Mouse (Mus musculus): ENCODE results near the gene Kcnh3. TPM values are rescaled to one million over a fixed set of nuclear protein-coding genes. Genes with fewer than 3 reads are reported as not detected.

Kcnh3 gene
- polyA plus RNA-seq, 1 experiment from 2014 or later: 0.44 TPM

DNA sequence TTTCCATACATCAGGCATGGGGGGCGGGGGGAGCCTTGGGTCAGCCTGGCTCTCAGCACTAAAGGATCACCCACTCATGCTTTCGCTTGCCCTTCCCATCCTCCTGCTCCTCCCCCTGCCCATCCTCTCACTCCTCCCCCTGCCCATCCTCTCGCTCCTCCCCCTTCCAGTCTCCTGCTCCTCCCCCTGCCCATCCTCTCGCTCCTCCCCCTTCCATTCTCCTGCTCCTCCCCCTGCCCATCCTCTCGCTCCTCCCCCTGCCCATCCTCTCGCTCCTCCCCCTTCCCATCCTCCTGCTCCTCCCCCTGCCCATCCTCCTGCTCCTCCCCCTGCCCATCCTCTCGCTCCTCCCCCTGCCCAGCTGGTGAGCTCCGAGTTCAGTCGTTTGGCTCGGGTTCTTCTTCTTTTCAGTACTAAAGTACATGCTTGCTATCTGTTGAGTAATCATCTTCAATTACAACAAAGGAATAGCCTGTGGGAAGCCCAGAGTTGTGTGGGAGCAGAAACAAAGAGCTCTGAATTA lies 35.1 kb downstream of the Kcnh3 start:
- H3K27me3 ChIP-seq: no peaks in the 10 kb centered on the region
- H3K4me3 ChIP-seq (replicated peaks): peak overlapping the region; percentile 24
- peak; percentile 71 for ATAC-seq (replicated peaks; ENCODE audit: low FRiP score)
- H3K4me1 ChIP-seq: peaks cover 24% of the 10 kb centered on the region
- no peak overlapping the region for H3K9ac ChIP-seq
- H3K36me3 ChIP-seq: no peaks in the 10 kb centered on the region
- peak overlapping the region; percentile 61 for H3K27ac ChIP-seq
- WGBS: 1% methylated on average over 10 of the region's 10 CpGs
- peak overlapping the region; percentile 55 for H3K4me2 ChIP-seq
- no peaks in the 10 kb centered on the region for H3K9me3 ChIP-seq (replicated peaks)

DNA sequence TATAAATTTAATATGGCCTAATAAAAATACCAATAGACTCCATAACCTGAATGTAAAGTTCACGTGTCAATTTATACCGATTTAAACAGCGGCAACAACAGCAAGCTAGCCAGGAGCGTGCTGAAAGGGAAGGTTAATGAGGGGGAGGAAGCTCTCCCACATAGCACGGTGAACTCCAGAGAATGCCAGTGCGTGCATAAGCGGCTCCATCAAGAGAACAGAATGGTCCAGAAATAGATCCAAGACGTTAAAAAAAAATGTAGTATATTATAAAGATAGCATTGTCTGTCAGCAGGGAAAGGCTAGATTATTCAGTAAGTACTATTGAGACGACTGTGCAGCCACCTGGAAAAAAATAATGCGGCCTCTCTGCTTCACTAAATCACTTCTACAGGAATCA lies 38.0 kb downstream of the Kcnh3 start:
- no peak for ATAC-seq (replicated peaks; ENCODE audit: low FRiP score)
- peaks cover 4% of the 10 kb centered on the region; the same call in 1 of the 2 replicates for H3K27me3 ChIP-seq
- no peak overlapping the region for H3K27ac ChIP-seq
- no peak overlapping the region for H3K4me3 ChIP-seq (replicated peaks)
- 11% methylated on average over 10 of the region's 10 CpGs for WGBS
- no peaks in the 10 kb centered on the region for H3K9me3 ChIP-seq (replicated peaks)
- H3K36me3 ChIP-seq: no peaks in the 10 kb centered on the region
- no peak overlapping the region for H3K4me2 ChIP-seq
- peaks cover 15% of the 10 kb centered on the region for H3K4me1 ChIP-seq
- H3K9ac ChIP-seq: no peak overlapping the region

DNA sequence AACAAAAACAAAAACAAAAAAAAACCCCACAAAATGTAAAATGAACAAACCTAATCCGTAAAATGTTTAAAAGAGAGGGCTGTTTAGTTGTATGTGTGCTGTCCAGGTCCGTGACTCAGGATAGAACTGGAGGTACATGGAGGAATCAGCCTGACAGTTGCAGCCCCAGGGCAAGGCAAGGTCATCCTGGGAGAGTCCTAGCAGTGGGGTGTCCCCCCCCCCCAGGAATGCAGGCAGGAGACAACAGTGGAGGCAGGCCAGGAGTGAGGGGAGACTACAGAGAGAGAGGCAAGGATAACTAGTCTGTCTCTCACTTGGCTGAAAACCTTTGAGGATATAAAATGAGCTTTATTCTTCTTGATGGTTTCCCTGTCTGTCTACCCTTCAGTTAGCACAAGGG lies 39.7 kb downstream of the Kcnh3 start:
- peaks cover 4% of the 10 kb centered on the region; the same call in 1 of the 2 replicates for H3K27me3 ChIP-seq
- WGBS: 82% methylated on average over 2 of the region's 2 CpGs
- H3K9me3 ChIP-seq (replicated peaks): no peaks in the 10 kb centered on the region
- H3K36me3 ChIP-seq: no peaks in the 10 kb centered on the region
- H3K27ac ChIP-seq: no peak overlapping the region
- no peak overlapping the region for H3K4me3 ChIP-seq (replicated peaks)
- no peak overlapping the region for H3K4me2 ChIP-seq
- no peak overlapping the region for H3K9ac ChIP-seq
- peaks cover 15% of the 10 kb centered on the region for H3K4me1 ChIP-seq
- no peak for ATAC-seq (replicated peaks; ENCODE audit: low FRiP score)

DNA sequence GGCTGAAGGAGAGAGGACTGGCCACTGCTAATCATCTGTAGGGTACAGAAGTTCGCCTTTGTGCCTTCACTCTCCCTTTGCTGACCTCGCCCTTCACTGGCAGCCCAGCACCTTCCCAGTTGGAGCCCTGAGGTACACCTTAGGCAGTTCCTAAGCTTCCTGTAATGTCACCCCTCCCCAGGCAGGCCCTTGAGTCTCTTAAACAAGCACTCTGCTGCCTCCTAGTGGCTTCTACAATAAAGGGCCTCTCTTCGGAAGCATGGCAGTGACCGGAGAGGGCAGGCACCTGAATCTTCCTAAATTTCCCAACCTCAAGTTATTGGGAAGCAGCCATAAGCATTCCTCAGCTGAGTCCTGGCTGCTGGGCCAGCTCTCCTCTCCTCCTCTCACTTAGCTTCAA lies 41.0 kb downstream of the Kcnh3 start:
- Histone ChIP-seq H3K27ac (no peak overlapping the region), H3K36me3 (no peaks in the 10 kb centered on the region), H3K9ac (no peak overlapping the region), H3K4me3 (replicated peaks) (no peak overlapping the region), H3K4me1 (peaks cover 7% of the 10 kb centered on the region), H3K9me3 (replicated peaks) (no peaks in the 10 kb centered on the region), H3K4me2 (no peak overlapping the region), H3K27me3 (peaks cover 4% of the 10 kb centered on the region; the same call in 1 of the 2 replicates)
- ATAC-seq (replicated peaks; ENCODE audit: low FRiP score): no peak; the same call in 1 of the 2 replicates
- 22% methylated on average over 4 of the region's 4 CpGs for whole genome bisulfite sequencing

DNA sequence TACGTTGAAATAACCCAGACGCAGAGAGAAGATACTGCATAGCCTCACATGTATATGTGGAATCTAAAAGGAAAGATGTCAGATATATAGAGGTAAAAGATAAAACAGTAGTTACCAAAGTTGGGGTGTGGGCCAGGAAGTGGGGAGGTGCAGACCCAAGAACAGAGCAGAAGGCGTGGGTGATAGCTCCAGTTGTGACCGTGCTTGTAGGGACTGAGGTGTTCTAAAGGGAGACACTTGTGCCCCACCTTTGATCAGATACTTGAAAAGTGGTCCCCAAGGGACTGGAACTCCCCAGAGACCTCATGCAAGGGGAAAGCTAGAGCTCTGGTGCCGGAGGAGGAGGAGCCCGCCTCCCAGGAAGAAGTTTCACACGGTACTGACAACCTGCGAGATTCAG lies 51.4 kb downstream of the Kcnh3 start:
- ATAC-seq (replicated peaks; ENCODE audit: low FRiP score): no peak
- 78% methylated on average over 8 of the region's 8 CpGs for WGBS

DNA sequence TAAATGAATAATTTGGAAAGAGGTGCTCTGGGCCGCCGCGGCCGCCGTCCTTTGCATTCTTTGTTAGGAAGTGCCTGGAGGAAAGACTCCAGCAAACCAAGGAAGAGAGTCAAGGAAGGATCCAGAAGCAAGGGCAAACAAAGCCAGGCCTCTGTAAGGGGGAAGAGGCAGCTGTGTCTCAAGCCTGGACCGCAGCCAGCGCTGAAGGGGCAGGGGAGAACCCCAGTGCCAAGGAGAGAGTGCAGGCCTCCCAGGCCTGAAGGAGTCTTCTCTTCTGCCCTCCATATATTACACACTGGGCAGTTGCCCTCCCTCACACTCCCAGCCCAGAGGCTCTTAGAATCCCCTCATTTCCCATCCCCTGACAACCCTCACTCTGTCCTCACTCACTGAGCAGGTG lies 53.6 kb downstream of the Kcnh3 start:
- no peak overlapping the region for H3K4me3 ChIP-seq (replicated peaks)
- WGBS: 81% methylated on average over 7 of the region's 7 CpGs

More for the DNA sequence above, 51.4 kb downstream of the Kcnh3 start:
- no peaks in the 10 kb centered on the region for H3K9me3 ChIP-seq (replicated peaks)
- no peaks in the 10 kb centered on the region for H3K27me3 ChIP-seq
- no peak overlapping the region for H3K4me3 ChIP-seq (replicated peaks)
- H3K4me2 ChIP-seq: no peak overlapping the region
- H3K36me3 ChIP-seq: no peaks in the 10 kb centered on the region
- peaks cover 8% of the 10 kb centered on the region for H3K4me1 ChIP-seq
- H3K9ac ChIP-seq: no peak overlapping the region
- no peak overlapping the region for H3K27ac ChIP-seq

DNA sequence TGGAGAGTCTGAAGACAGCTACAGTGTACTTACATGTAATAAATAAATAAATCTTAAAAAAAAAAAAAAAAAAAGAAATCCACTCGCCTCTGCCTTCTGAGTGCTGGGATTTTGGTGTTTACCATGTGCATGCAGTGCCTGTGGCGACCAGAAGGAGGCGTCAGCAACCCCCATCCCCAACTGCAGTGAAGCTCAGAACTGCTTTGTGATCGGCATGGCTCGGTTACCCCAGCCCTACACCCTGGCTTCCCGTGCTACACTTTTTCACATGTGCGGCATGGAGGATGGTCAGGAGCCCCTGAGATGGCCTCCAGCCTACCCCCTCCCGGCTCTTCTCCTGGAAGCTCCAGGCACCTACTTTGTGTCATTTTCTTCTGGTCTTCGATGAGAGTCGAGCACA lies 58.8 kb downstream of the Kcnh3 start:
- no peak for ATAC-seq (replicated peaks; ENCODE audit: low FRiP score)
- H3K4me1 ChIP-seq: peaks cover 12% of the 10 kb centered on the region; the same call in 1 of the 2 replicates

More for the DNA sequence above, 53.6 kb downstream of the Kcnh3 start:
- no peak overlapping the region for H3K4me2 ChIP-seq
- no peaks in the 10 kb centered on the region for H3K36me3 ChIP-seq
- no peak overlapping the region for H3K9ac ChIP-seq
- ATAC-seq (replicated peaks; ENCODE audit: low FRiP score): no peak
- H3K27me3 ChIP-seq: no peaks in the 10 kb centered on the region
- H3K27ac ChIP-seq: no peak overlapping the region
- H3K4me1 ChIP-seq: 0 out of 2 replicates have a peak, but pooled peaks cover 2% of the 10 kb centered on the region
- no peaks in the 10 kb centered on the region for H3K9me3 ChIP-seq (replicated peaks)

DNA sequence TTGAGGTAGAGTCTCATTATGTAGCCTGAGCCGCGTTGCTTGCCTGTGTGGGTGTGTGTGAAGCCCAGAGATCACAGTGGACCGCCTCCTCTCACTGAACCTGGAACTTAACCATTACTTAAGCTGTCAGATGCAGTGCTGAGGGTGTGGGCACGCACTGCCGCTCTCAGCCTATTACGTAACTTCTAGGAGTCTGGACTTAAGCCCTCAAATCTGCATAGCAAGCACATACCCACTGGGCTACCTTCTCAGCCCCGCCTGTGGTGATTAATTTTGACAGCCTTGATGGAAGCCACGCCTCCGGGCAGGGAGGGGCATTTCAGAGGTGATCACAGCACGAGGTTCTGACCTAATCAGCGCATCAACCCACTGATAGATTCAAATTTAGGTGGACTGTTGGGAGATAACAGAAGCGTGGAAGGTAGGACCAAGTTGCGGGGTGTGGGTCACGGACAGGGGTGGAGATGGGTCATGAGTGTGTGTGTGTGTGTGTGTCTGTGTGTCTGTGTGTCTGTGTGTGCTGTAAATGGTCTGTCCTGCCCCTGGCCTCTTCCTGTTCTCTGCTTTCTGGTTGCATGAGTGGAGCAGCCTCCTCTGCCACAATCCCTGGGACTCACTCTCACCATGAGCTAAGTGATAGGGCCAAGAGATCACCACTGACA lies 60.0 kb downstream of the Kcnh3 start:
- no peaks in the 10 kb centered on the region for H3K36me3 ChIP-seq
- WGBS: 33% methylated on average over 14 of the region's 14 CpGs
- H3K4me1 ChIP-seq: peaks cover 12% of the 10 kb centered on the region; the same call in 1 of the 2 replicates
- H3K9ac ChIP-seq: no peak overlapping the region
- ATAC-seq (replicated peaks; ENCODE audit: low FRiP score): peak; percentile 76; the same call in 1 of the 2 replicates
- 0 out of 2 replicates have a peak overlapping the region, but pooled peaks have one; percentile 14 for H3K4me2 ChIP-seq
- no peak overlapping the region for H3K27ac ChIP-seq
- H3K27me3 ChIP-seq: no peaks in the 10 kb centered on the region
- H3K4me3 ChIP-seq (replicated peaks): no peak overlapping the region
- no peaks in the 10 kb centered on the region for H3K9me3 ChIP-seq (replicated peaks)

More for the DNA sequence above, 58.8 kb downstream of the Kcnh3 start:
- no peaks in the 10 kb centered on the region for H3K27me3 ChIP-seq
- no peak overlapping the region for H3K27ac ChIP-seq
- no peaks in the 10 kb centered on the region for H3K9me3 ChIP-seq (replicated peaks)
- no peak overlapping the region for H3K9ac ChIP-seq
- 67% methylated on average over 10 of the region's 10 CpGs for WGBS
- H3K36me3 ChIP-seq: no peaks in the 10 kb centered on the region
- H3K4me3 ChIP-seq (replicated peaks): no peak overlapping the region
- no peak overlapping the region for H3K4me2 ChIP-seq

DNA sequence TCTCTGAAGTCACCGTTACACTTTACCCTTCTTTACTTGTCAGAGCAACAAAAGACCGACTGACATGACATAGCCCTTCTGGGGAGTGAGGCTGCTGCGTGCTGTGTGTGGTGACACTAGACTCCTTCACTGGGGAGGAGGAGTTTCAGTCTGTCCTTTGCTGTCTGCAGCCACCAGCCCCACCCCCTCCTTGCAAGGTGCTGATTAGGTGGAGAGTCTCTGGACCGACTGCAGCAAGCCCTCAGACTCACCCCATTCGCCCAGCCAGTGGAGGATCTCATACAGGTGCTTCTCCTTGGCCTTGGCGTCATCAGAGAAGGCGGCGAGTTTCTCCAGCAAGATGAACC lies 60.5 kb downstream of the Kcnh3 start:
- H3K4me1 ChIP-seq: peaks cover 12% of the 10 kb centered on the region; the same call in 1 of the 2 replicates
- ATAC-seq (replicated peaks; ENCODE audit: low FRiP score): 0 out of 2 replicates have a peak, but pooled peaks have one; percentile 26
- no peak overlapping the region for H3K9ac ChIP-seq
- H3K9me3 ChIP-seq (replicated peaks): no peaks in the 10 kb centered on the region
- no peak overlapping the region for H3K27ac ChIP-seq
- 53% methylated on average over 8 of the region's 8 CpGs for WGBS
- no peak overlapping the region for H3K4me2 ChIP-seq
- no peak overlapping the region for H3K4me3 ChIP-seq (replicated peaks)
- H3K27me3 ChIP-seq: no peaks in the 10 kb centered on the region
- H3K36me3 ChIP-seq: no peaks in the 10 kb centered on the region

DNA sequence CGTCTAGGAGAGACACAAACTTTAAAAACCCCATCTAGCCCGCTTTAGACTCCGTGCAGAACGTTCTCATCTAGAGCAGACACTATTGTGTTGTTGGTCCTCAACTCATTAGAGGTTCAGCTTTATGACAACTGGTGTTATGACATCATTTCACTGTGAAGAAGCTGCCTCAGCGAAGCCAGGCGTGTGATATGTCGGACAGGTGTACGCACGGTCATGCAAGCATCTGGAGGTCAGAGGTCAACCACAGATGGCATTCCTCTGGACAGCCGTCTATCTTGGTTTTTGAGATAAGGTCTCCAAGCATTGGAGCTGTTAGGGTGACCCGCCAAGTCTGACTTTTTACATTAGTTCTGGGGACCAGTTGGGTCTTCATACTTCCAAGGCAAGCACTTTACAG lies 65.9 kb downstream of the Kcnh3 start:
- 91% methylated on average over 11 of the region's 11 CpGs for WGBS
- peaks cover 9% of the 10 kb centered on the region for H3K4me1 ChIP-seq
- H3K4me2 ChIP-seq: no peak overlapping the region
- H3K27me3 ChIP-seq: no peaks in the 10 kb centered on the region
- H3K9ac ChIP-seq: no peak overlapping the region
- no peak for ATAC-seq (replicated peaks; ENCODE audit: low FRiP score)
- no peaks in the 10 kb centered on the region for H3K36me3 ChIP-seq
- no peak overlapping the region for H3K4me3 ChIP-seq (replicated peaks)
- H3K27ac ChIP-seq: no peak overlapping the region
- H3K9me3 ChIP-seq (replicated peaks): no peaks in the 10 kb centered on the region
